Mouse (Mus musculus): ENCODE data around the gene S1pr2.

Gene S1pr2

DNA sequence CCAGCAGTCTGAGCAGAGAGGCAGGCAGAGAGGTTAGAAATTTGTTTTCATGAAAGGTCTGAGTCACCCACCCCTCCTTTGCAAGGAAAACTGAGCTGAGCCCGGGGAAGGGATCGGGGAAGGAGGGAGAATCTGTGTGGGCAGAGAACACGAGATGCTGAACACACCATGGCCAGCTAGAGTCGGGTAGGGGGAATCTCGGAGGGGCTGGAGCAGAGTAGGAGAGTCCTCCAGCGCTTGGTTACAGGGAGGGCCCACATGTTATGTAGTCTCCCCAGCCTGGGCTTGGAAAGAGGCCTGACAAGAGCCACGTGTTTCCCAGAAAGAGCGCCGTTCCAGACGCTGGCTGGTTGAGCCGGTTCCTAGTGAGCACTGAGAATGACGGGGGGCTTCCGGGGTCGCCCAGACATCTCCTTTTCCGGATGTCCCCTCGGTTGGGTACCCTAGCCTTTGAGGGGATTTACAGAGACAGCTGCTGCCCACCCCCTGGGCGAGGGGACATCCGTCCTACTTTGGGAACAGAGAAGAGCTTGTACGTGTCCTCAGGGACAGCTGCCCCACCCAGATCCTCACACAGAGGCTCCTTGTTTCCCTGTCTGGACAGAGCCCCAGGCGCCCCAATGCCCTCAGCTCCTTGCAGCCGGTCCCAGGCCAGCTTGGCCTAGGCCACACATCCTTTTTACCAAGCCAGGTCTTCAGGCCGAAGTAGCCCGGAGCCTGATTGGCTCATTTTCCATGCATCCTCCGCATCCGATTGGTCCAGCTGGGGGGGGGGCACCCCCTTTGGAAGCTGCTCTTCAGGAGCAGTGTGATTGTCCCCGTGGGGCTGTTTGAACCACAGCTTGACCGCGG lies 4.2 kb downstream of the S1pr2 start:
- no peak for DNase-seq (ENCODE audit: extremely low read depth, low read depth)

DNA sequence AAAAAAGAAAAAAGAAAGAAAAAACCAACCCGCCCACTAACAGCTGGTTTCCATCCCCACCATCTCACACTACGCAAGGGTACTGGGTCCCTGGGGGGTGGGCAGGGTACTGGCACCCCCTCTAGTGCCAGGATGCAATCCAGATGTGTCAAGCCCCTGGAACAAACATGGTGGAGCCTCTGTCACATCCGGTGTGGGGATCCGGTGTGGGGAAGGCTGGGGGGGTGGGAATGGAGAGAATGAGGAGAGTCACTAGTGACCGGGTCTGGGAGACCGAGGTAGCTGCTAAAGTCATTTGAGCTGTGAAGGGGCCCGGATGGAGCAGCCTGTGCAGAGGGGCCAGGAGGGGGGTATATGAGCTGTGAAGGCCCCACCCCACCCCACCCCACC lies 4.8 kb downstream of the S1pr2 start:
- DNase-seq (ENCODE audit: extremely low read depth, low read depth) = no peak

DNA sequence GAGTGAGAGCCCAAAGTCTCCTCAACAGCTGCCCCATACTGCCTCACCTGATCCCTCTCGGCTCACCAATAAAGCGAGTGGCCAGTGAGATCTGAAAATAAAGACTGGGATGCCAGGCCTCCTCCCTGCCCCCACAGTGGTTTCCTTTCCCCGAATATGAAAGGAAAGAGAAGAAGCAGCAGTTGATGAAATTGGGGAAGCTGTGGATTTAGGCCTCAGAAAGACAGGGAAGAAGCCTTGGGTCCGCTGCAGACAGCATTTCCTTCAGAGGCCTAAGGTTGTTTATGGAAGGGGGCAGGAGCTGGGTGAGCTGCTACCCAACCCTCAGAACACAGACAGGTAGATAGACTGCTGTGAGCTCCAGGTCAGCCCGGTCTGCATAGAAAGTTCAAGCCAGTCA lies 9.8 kb downstream of the S1pr2 start:
- DNase-seq (ENCODE audit: extremely low read depth, low read depth) = no peak

DNA sequence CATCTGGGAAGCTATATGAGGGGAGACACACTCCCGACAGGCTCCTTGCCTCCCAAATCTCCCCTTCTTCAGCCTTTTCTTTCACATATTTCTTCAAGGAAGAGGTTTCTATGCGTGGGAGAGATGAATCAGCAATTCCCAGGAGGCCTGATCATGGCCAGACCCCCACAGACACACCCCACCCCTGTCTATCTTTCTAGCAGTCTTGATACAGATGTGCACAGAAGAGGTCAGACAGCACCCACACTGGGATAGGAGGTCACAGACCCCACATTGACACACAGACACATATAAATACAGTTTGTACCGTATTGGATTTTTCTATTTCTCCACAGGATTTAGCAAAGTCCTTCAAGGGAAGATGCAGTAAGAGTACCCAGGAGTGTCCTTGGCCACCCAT lies 10.6 kb downstream of the S1pr2 start:
- no peak for DNase-seq (ENCODE audit: extremely low read depth, low read depth)

DNA sequence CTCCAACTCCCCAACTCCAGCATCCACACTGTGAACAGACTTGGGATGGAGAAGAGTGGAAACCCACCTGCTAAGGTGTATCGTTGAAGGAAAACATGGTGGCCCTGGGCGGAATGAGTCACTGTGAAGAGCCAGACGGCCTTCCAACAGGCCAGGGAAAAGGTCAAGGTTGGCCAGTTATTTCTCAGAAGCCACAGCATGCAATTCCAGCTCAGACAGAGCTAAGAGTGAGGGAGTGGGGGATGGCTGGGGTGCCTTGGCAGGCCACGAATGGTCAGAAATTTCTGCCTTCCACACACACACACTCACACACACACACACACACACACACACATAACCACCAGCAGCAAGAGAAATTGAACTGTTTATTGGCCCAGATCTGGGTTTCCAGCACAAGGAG lies 11.0 kb downstream of the S1pr2 start:
- DNase-seq (ENCODE audit: extremely low read depth, low read depth) = no peak

DNA sequence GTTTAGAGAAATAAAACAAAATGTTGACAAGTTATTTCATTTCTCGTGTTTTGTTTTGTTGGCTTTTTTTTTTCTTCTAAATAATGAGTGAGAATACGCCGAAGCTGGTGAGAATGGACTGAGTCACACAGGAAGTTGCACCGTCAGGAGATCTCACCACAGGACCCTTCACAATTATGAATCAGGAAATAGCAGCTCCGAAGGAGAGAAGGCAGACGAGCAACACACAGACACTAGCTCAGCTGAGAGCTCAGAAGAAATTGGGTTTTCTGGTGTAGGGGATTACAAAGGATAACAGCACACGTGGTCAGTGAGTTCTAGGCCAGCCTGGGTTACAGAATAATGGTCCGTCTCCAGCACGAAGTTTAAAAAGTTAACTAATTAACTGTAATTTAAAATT lies 15.0 kb downstream of the S1pr2 start:
- no peak for DNase-seq (ENCODE audit: extremely low read depth, low read depth)

DNA sequence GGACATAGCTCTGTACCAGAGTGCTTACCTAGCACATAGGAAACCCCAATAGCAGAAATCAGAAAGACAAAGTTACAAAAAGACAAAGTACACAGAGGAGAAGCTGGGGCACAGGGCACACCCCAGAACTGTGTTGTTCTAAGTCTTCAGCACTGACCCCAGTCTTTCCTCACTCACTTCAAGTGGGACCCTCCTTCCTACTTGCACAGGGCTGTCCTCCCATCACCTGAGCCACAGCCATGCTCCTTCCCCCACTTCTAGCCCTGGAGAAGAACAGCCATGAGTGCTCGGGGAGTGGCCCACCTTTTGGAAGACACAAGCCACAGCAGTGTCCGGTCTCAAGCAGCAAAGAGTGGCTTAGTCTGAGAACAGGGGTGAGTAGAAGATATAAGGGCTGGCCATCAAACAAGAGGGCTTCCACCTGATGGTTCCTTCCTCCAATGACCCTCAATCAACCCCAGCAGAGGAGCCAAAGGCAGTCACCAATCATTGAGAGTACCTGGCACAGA lies 17.1 kb downstream of the S1pr2 start, which contains the start of gene Dnmt1:
Gene Dnmt1, minus strand, starts transcription at position 459 of the 509 bp plus-strand sequence.
- no peak for DNase-seq (ENCODE audit: extremely low read depth, low read depth)

DNA sequence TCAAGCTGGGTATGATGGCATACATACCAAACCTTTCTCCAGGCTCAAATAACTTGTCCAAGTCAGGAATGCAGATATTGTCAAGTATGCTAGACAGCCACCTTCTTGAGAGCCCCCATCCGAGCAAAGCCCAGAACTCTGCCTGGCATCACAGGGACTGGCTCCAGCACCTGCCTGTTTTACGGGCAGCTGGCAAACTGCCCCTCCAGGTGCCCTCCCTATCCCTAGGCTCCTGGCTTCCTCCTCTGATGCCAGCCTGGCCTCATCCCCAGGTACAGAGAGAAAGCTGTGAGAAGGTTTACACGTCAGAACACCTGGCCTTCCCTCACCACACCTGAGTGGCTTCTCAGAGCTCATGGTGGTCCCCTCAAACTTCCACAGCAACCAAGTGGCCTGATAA lies 19.6 kb downstream of the S1pr2 start:
- DNase-seq (ENCODE audit: extremely low read depth, low read depth) = no peak

DNA sequence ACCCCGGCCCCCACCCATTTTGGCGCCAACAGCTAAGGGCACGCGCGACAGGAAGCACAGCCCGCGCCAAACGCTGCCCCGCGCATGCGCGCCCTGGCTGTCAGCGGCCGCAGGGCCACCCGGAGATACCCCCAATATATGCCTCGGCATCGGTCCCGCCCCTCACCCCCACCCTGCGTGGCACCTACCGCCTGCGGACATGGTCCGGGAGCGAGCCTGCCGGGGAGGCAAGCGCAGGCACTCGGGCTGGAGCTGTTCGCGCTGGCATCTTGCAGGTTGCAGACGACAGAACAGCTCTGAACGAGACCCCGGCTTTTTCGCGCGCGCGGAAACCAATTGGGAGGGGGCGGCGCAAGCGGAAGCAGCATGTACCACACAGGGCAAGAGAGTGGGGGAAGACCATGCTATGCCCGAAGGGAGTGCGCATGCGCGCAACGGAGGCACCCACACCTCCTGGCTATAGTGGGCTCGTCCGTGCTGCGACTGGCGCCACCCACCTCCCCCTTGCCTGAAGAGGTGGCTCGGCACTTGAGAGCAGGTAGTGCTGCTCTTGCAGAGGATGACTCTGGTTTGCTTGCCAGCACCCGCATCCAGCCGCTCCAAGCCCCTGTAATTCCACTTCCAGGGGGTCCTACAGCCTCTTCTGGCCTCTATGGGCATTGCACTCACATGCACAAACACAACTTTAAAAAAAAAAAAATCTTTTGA lies 23.9 kb downstream of the S1pr2 start:
- DNase-seq (ENCODE audit: extremely low read depth, low read depth) = peak; percentile 93

DNA sequence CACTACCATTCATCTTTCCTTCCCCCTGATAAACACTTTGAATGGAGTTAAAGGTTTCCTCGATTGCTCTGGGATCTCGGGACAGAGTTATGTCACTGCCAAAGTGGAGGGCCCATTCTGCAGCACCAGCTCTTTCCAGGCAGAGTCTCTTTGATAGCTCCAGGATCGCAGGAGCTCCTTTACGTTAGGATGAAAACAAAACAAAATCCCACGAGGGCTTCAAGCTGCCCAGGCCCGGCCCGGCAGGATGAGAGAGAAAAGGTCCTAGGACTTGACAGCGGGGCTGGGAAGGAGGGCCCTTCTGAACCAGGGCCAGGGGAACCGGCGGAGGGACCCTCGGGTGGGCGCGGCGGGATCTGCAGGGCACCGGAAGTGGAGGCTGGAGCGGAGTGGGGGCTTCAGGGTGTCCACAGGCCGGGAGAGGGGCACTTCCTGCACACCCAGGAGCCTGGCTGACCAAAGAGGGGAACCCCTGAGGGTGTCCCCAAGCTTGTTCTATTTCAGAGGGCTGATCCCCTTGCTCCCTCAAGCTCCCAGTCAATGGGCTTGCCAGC lies 24.5 kb downstream of the S1pr2 start:
- no peak for DNase-seq (ENCODE audit: extremely low read depth, low read depth)

DNA sequence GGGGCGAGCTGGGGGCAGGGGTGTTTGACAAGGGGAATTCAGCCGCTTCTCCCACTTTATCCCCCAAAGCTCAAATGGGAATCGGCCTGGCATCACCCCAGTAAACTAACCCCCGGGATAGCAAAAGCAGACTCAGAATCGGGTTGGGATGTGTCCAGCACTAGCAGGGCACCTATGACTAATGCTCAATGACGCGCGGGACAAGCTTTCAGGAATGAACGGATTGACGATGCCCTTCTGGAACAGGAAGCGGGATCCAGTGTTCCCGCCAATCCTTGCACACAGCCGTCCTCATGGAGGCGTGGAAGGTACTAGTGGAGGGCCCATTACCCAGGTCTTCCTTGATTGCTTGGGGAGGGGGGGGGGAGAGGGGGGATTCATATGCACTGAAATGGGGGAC lies 25.1 kb downstream of the S1pr2 start:
- DNase-seq (ENCODE audit: extremely low read depth, low read depth) = no peak

DNA sequence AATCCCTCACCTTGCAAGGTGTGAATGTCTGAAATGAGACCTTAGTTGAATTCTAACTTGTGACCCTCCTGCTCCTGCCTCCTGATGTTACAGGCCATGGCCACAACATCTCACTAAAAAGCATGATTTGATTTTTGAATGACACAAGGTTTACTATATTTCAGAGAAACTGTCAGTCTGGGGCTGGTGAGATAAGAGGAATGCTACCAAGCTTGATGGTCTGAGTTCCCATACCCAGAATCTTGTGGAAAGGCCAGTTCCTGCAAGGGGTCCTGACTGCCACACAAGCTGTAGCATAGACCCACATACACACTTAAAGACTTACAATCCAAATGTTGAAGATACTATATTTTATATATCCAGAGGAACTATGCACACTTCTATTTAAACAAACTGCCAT lies 26.2 kb downstream of the S1pr2 start:
- DNase-seq (ENCODE audit: extremely low read depth, low read depth) = no peak

DNA sequence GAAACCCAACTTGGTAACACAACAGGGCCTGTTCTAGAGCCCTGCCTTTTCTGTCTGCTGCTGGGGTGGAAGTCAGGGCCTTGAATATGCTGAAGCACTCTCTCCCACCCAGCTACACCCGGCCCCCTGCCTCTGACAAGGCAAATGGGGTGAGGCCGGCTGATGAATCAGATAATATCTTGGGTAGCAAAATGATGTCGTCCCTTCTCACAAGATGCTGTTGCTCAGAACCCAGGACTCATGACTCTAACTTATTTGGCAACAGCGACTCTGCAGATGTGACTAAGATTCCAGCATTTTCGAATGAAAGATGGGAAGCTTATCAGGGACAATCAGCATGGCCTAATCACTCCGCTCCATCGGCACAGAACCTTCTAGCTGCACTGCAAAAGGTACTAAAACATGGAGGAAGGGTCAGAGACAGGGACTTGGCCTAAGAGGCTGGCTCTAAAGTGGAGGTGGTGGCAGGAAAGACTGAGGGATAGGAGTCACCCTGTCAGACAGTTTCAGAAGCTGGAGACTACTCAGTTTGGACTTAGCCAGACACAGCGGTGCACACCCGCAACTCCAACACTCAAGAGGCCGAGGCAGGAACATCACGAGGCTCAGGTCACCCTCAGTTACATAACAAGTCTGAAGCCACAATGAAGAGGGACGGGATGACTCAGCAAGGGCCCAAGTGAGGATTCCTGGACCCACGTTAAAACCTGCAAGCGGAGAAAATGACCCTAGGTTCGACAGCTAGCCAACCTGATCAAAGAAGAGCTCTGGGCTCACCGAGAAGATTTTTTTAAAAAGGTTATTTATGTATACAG lies 30.3 kb downstream of the S1pr2 start:
- DNase-seq (ENCODE audit: extremely low read depth, low read depth) = no peak

DNA sequence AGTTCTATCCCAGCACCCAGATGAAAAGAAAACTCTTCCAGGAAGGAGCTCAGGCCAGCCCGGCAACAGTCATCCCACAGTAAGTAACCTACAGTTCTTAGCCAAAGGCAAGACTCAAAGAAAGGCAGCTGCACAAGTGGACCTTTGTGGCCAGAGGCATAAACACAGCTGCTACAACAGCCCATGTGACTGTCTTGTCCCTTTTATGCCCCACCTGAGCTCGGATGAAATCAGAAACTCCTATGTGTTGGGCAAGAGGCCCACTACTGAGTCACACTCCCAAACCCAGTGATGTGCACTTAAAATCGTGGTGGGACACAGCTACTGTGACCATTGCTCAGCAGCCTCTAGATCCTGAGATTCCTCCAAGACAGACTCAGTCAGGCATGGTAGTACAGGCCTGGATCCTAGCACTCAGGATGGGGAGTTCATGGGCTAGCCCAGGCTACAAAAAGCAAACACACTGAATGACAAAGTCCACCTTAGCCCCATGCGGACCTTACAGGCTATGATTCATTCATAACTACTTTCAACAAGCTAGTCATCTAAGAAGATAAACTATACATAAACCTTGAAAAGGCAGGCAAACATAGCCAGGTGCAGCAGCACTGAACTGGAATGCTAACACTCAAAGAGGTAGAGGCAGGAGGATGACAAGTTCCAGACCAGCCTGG lies 31.7 kb downstream of the S1pr2 start:
- DNase-seq (ENCODE audit: extremely low read depth, low read depth) = no peak

DNA sequence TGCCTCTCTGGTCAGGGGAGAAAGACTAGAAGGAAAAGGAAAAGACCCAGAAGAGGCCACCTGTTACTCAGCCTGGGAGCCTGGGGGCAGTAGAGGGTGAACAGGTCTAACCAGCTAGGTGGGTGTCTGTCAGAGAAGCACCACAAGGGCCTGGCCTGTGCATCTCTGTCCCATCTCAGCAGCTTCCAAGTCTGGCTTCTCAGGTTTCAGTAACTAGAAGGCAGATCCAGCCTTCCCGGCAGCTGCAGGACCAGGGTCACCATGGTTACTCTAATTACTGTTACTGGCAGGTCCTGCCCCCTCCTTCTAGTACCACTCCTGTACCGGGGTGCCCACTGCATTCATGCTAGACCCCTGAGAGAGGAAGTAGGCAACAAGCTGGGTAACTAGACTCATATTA lies 32.7 kb downstream of the S1pr2 start:
- no peak for DNase-seq (ENCODE audit: extremely low read depth, low read depth)

DNA sequence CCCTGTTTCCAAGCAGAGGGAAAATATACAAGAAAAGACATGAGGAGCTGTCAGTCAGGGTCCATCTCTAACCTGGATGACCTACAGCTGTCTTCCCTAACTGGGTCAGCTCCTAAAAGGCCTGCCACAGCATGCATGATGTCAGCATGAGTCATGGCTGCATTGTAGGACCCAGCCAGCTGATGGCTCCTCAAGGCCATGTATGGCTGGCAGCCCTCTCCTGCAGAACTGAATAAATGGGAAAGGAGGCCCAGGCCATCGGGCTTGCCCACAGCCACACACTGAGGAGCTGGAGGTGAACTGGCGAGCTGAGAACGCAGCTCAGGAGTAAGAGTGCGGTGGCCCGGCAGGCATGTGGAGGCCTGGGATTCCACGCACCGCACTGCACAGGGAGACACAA lies 33.2 kb downstream of the S1pr2 start:
- DNase-seq (ENCODE audit: extremely low read depth, low read depth) = no peak

DNA sequence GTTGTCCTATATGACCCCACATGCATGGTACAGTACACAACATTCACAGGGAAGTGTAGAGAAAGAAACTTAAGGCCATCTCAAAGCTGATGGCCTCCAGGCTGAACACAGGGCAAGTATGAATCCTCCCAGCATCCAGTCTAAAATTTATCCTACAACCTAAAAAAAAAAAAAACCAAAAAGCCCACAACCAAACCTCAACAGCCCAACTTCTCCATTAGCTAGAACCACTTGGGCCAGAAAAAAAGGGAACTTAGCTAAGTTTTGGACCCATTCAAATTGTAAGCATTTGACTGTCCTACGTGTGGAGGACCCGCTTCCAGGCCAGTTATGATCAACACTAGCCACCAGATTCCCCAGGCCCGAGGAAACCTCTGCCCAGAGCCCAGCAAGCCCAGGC lies 53.3 kb downstream of the S1pr2 start:
- no peak for DNase-seq (ENCODE audit: extremely low read depth, low read depth)

DNA sequence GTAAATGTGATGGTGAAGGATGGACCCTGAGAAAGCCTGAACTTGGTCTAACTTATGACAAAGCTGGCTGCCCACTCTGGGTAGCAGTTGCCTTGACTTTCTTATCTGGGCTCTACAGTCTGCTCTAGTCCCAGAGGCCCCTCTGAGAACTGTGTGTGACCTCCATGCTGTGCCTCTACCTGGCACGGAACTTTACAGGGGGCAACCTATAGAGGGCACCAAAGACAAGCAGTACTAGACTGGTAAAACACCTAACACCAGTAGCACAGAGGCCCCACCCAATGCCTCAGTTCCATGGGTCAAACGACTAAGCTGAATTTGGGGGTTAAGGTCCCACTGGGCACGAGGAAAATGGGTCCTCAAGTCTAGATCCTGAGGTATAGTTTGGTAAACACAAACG lies 60.4 kb downstream of the S1pr2 start:
- no peak for DNase-seq (ENCODE audit: extremely low read depth, low read depth)
